Mouse (Mus musculus) right cerebral cortex, postnatal 4 days (tissue): ENCODE data around the gene Fmo3.

ENCODE experiments used
- DNase-seq: peaks from one replicate; pipeline ENCODE4 v3.0.0-alpha.2; 2022

The Fmo3 gene

GRCm38 (mm10) chr1:162984428-162984827 lies at the start of gene Fmo3:
Gene Fmo3 (minus strand): TSS chr1:162984528.
- DNase-seq = no peak

- DNase-seq = no peak
Measured at GRCm38 (mm10) chr1:163023075-163023474, 38.7 kb upstream of the Fmo3 start.

- no peak for DNase-seq
Measured at GRCm38 (mm10) chr1:163009220-163009619, 24.9 kb upstream of the Fmo3 start.

- DNase-seq = no peak
Measured at GRCm38 (mm10) chr1:163003496-163003895, 19.2 kb upstream of the Fmo3 start.

GRCm38 (mm10) chr1:163001271-163001829 lies 17.0 kb upstream of the Fmo3 start:
- DNase-seq = no peak

- no peak for DNase-seq
Measured at GRCm38 (mm10) chr1:162987546-162987945, 3.2 kb upstream of the Fmo3 start.

GRCm38 (mm10) chr1:162986777-162987176 lies 2.4 kb upstream of the Fmo3 start:
- no peak for DNase-seq

GRCm38 (mm10) chr1:162986121-162986748 lies 1.9 kb upstream of the Fmo3 start:
- DNase-seq = no peak

GRCm38 (mm10) chr1:162963556-162963955 lies 20.8 kb downstream of the Fmo3 start:
- no peak for DNase-seq

GRCm38 (mm10) chr1:162957422-162957821 lies 26.9 kb downstream of the Fmo3 start:
- DNase-seq = no peak

GRCm38 (mm10) chr1:162953079-162953478 lies 31.2 kb downstream of the Fmo3 start:
- DNase-seq = no peak

- no peak for DNase-seq
Measured at GRCm38 (mm10) chr1:162949763-162950162, 34.6 kb downstream of the Fmo3 start.

GRCm38 (mm10) chr1:162947934-162948333 lies 36.4 kb downstream of the Fmo3 start:
- DNase-seq = no peak

- no peak for DNase-seq
Measured at GRCm38 (mm10) chr1:162946837-162947558, 37.3 kb downstream of the Fmo3 start.

- DNase-seq = no peak
Measured at GRCm38 (mm10) chr1:162943700-162944099, 40.6 kb downstream of the Fmo3 start.

- DNase-seq = no peak
Measured at GRCm38 (mm10) chr1:162938696-162939351, 45.5 kb downstream of the Fmo3 start.

- no peak for DNase-seq
Measured at GRCm38 (mm10) chr1:162937970-162938695, 46.2 kb downstream of the Fmo3 start.

GRCm38 (mm10) chr1:162937415-162937814 lies 46.9 kb downstream of the Fmo3 start, which contains the start of gene Fmo6:
Gene Fmo6 (minus strand): TSS chr1:162937515.
- DNase-seq = no peak

GRCm38 (mm10) chr1:162934374-162935012 lies 49.8 kb downstream of the Fmo3 start:
- no peak for DNase-seq

- DNase-seq = no peak
Measured at GRCm38 (mm10) chr1:162932386-162932785, 51.9 kb downstream of the Fmo3 start.

- no peak for DNase-seq
Measured at GRCm38 (mm10) chr1:162931880-162932279, 52.4 kb downstream of the Fmo3 start.

GRCm38 (mm10) chr1:162931310-162931875 lies 52.9 kb downstream of the Fmo3 start:
- DNase-seq = no peak
